Mouse (Mus musculus) embryonic facial prominence, embryonic 11.5 days (tissue): Measurements from ENCODE around the gene Rpl14. TPM values are rescaled to one million over a fixed set of nuclear protein-coding genes. Genes with fewer than 3 reads are reported as not detected.

Experiments used
- ATAC-seq: fragments of 200-750 bp; cut with Nextera tagmentation; replicated peaks from 2 replicates; pipeline ENCODE4 v1.8.0; 2017; ENCODE audit warnings: low read depth; ENCODE audit not compliant: insufficient number of reproducible peaks, low FRiP score, low TSS enrichment
- DNase-seq: peaks from one replicate; pipeline ENCODE4 v3.0.0-alpha.2; 2015; ENCODE audit warnings: low spot score
- H3K27ac ChIP-seq: fragments of 300-500 bp; sonication (generic); replicated peaks from 2 replicates; pipeline ENCODE4 v1.5.1; 2014; ENCODE audit warnings: mild to moderate bottlenecking, low read depth, low read length, control low read depth
- H3K27me3 ChIP-seq: fragments of 300-500 bp; sonication (generic); 2 replicates; pipeline ENCODE4 v1.6.1; 2014; ENCODE audit warnings: mild to moderate bottlenecking, low read length, moderate library complexity, mixed read lengths; ENCODE audit not compliant: control insufficient read depth, insufficient read depth
- H3K36me3 ChIP-seq: fragments of 300-500 bp; sonication (generic); replicated peaks from 2 replicates; pipeline ENCODE4 v1.6.1; 2014; ENCODE audit warnings: low read depth, mild to moderate bottlenecking, low read length, moderate library complexity, mixed read lengths; ENCODE audit not compliant: control insufficient read depth, insufficient read depth
- H3K4me1 ChIP-seq: fragments of 300-500 bp; sonication (generic); 2 replicates; pipeline ENCODE4 v1.6.1; 2014; ENCODE audit warnings: low read length, mixed read lengths; ENCODE audit not compliant: control insufficient read depth, insufficient read depth
- H3K4me2 ChIP-seq: fragments of 300-500 bp; sonication (generic); 2 replicates; pipeline ENCODE4 v1.6.1; 2014; ENCODE audit warnings: low read depth, mild to moderate bottlenecking, control low read depth, low read length, moderate library complexity
- H3K4me3 ChIP-seq: fragments of 300-500 bp; sonication (generic); 2 replicates; pipeline ENCODE4 v1.5.1; 2014; ENCODE audit warnings: low read depth, low read length, control low read depth
- H3K9ac ChIP-seq: fragments of 300-500 bp; sonication (generic); replicated peaks from 2 replicates; pipeline ENCODE4 v1.6.1; 2014; ENCODE audit warnings: mild to moderate bottlenecking, control low read depth, low read length
- H3K9me3 ChIP-seq: fragments of 300-500 bp; sonication (generic); replicated peaks from 2 replicates; pipeline ENCODE4 v1.6.1; 2016; ENCODE audit warnings: mild to moderate bottlenecking, low read length, inconsistent platforms, mixed read lengths; ENCODE audit not compliant: control insufficient read depth
- WGBS: fragments of 180-500 bp; shearing (Covaris S2); extraction: QIAGEN DNeasy Blood & Tissue Kit; methylation state at CpG from one replicate; pipeline ENCODE4 v1.1.7; 2014; 5-methylcytosine and 5-hydroxymethylcytosine counted together
- polyA plus RNA-seq: library from polyadenylated mRNA; unstranded; fragments of >200 nt; fragmentation: Nextera tagmentation; extraction: Ambion mirVana; gene quantifications from 2 replicates; pipeline ENCODE4 v1.2.1, GENCODE M21; 2014

Gene Rpl14
- polyA plus RNA-seq, 1 experiment from 2014 or later, result 1,065 TPM

DNA sequence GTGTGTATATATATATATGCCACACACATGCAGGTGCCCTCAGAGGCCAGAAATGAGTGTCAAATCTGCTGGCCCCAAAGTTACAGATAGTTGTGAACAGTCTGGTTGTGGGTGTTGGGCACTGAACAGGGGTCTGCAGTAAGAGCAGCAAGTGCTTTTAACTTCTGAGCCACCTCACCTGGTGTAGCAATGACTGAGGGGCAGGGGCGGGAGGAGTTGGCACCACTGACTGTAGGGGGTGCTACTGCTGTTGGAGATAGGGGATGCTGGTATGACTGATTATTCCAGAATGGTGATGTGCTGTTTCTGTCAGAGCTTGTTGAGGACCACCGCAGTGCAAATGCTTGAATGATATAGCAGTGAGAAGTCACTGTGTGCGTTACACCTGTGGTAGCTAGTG lies 12.1 kb downstream of the Rpl14 start:
- Histone ChIP-seq H3K4me2 (peak overlapping the region; percentile 71), H3K27ac (no peak overlapping the region), H3K36me3 (no peaks in the 10 kb centered on the region), H3K9me3 (no peaks in the 10 kb centered on the region), H3K4me1 (no peaks in the 10 kb centered on the region; the same call in 1 of the 2 replicates), H3K27me3 (no peaks in the 10 kb centered on the region), H3K4me3 (no peak overlapping the region), H3K9ac (no peak overlapping the region)
- 77% methylated on average over 3 of the region's 3 CpGs for WGBS
- ATAC-seq (no peak), DNase-seq (no peak)

GRCm38 (mm10) chr9:120586546-120586945 lies 15.3 kb downstream of the Rpl14 start:
- Histone ChIP-seq H3K9ac (no peak overlapping the region), H3K4me1 (no peaks in the 10 kb centered on the region; the same call in 1 of the 2 replicates), H3K4me2 (no peak overlapping the region), H3K36me3 (no peaks in the 10 kb centered on the region), H3K27me3 (no peaks in the 10 kb centered on the region), H3K9me3 (no peaks in the 10 kb centered on the region), H3K4me3 (no peak overlapping the region), H3K27ac (no peak overlapping the region)
- 14% methylated on average over 3 of the region's 3 CpGs for WGBS
- DNase-seq (peak; percentile 80), ATAC-seq (no peak)

GRCm38 (mm10) chr9:120591490-120591889 lies 20.2 kb downstream of the Rpl14 start:
- Histone ChIP-seq H3K4me3 (no peak overlapping the region), H3K27me3 (no peaks in the 10 kb centered on the region), H3K4me1 (no peaks in the 10 kb centered on the region), H3K9ac (no peak overlapping the region), H3K36me3 (no peaks in the 10 kb centered on the region), H3K9me3 (no peaks in the 10 kb centered on the region), H3K4me2 (no peak overlapping the region), H3K27ac (no peak overlapping the region)
- DNase-seq (peak; percentile 90), ATAC-seq (no peak)
- 5% methylated on average over 9 of the region's 9 CpGs for WGBS

GRCm38 (mm10) chr9:120593383-120594101 lies 22.3 kb downstream of the Rpl14 start:
- 0 out of 2 replicates have a peak, but pooled peaks have one; percentile 7 for ATAC-seq
- no peaks in the 10 kb centered on the region for H3K27me3 ChIP-seq
- WGBS, result 54% methylated on average over 9 of the region's 9 CpGs
- H3K4me2 ChIP-seq, result no peak overlapping the region
- no peak overlapping the region for H3K9ac ChIP-seq
- no peaks in the 10 kb centered on the region for H3K9me3 ChIP-seq
- H3K4me1 ChIP-seq, result no peaks in the 10 kb centered on the region
- H3K4me3 ChIP-seq, result no peak overlapping the region
- no peak for DNase-seq
- H3K36me3 ChIP-seq, result no peaks in the 10 kb centered on the region
- no peak overlapping the region for H3K27ac ChIP-seq

DNA sequence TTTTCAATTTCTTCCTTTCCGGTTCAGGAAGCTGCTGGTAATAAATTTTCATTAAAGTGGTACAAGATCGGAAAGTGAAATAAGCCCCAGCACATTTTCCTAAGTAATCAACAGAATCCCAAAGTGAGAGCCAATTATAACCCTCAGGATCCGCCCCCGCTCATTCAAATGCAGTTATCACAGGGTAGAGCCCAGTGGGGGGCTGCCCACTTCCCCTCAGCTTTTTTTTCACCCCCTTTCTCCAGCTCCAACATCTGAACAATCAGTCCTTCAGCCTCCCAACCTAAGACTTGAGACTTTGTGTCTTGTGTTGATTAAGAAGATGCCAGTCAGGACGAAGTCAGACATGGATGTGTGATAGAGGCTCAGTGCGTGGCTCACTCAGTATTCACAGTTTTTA lies 23.6 kb downstream of the Rpl14 start:
- DNase-seq (no peak), ATAC-seq (no peak)
- Histone ChIP-seq H3K4me1 (no peaks in the 10 kb centered on the region), H3K27ac (no peak overlapping the region), H3K4me2 (no peak overlapping the region), H3K27me3 (no peaks in the 10 kb centered on the region), H3K9ac (no peak overlapping the region), H3K4me3 (no peak overlapping the region), H3K36me3 (no peaks in the 10 kb centered on the region), H3K9me3 (no peaks in the 10 kb centered on the region)
- 68% methylated on average over 6 of the region's 6 CpGs for WGBS

GRCm38 (mm10) chr9:120595306-120595705 lies 24.1 kb downstream of the Rpl14 start:
- Histone ChIP-seq H3K36me3 (no peaks in the 10 kb centered on the region), H3K27me3 (no peaks in the 10 kb centered on the region), H3K4me2 (no peak overlapping the region), H3K9ac (no peak overlapping the region), H3K9me3 (no peaks in the 10 kb centered on the region), H3K27ac (no peak overlapping the region), H3K4me1 (no peaks in the 10 kb centered on the region), H3K4me3 (no peak overlapping the region)
- 69% methylated on average over 4 of the region's 4 CpGs for WGBS
- ATAC-seq (no peak), DNase-seq (no peak)

GRCm38 (mm10) chr9:120601488-120602171 lies 30.4 kb downstream of the Rpl14 start:
- ATAC-seq (peak; percentile 29), DNase-seq (peak; percentile 86)
- no peak overlapping the region; the same call in 1 of the 2 replicates for H3K9ac ChIP-seq
- H3K27ac ChIP-seq, result no peak overlapping the region
- no peak overlapping the region for H3K4me2 ChIP-seq
- no peaks in the 10 kb centered on the region for H3K9me3 ChIP-seq
- H3K4me1 ChIP-seq, result peaks cover 6% of the 10 kb centered on the region; the same call in 1 of the 2 replicates
- no peaks in the 10 kb centered on the region for H3K36me3 ChIP-seq
- H3K27me3 ChIP-seq, result no peaks in the 10 kb centered on the region
- WGBS, result 17% methylated on average over 17 of the region's 17 CpGs
- H3K4me3 ChIP-seq, result no peak overlapping the region
